Mouse (Mus musculus) ES-E14 (cell line): ENCODE results near the gene Gnai1.

Experiments used
- CHD2 ChIP-seq: IDR thresholded peaks from 2 replicates; pipeline ENCODE4 v1.6.1; 2014; ENCODE audit warnings: mild to moderate bottlenecking, low read depth, low read length, inconsistent platforms
- HCFC1 ChIP-seq: IDR thresholded peaks from 2 replicates; pipeline ENCODE4 v1.6.1; 2012; ENCODE audit warnings: low read length, inconsistent platforms, borderline replicate concordance; ENCODE audit not compliant: insufficient read depth
- MAFK ChIP-seq: IDR thresholded peaks from 2 replicates; pipeline ENCODE4 v1.6.1; 2014; ENCODE audit warnings: mild to moderate bottlenecking, low read depth, low read length, inconsistent platforms; ENCODE audit not compliant: insufficient read depth
- ZC3H11A ChIP-seq: IDR thresholded peaks from 2 replicates; pipeline ENCODE4 v1.6.1; 2012; ENCODE audit warnings: low read depth, mild to moderate bottlenecking, inconsistent platforms, low read length, borderline replicate concordance

DNA sequence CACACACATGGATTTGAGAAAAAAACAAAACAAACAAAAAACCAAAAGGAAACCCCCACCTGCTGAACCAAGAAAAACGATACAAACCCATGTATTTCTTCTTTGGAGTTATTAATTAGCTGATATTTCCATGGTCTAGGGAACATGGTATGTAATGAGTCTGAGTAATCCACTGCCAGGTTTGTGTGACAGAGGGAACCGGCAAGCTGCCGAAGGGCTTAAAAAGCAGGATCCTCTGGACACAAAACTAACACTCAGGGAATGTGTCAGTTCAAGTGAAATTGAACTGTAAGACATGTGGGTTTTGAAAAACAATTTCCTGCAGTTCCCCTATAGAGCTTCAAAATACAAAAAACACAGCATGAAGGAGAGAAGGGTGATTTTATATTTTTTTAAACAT lies 72.1 kb downstream of the Gnai1 start:
- TF ChIP-seq CHD2 (no peak), HCFC1 (no peak), ZC3H11A (no peak), MAFK (no peak)
